Mouse (Mus musculus): ENCODE measurements around the gene Lman1l. TPM values are rescaled to one million over a fixed set of nuclear protein-coding genes. Genes with fewer than 3 reads are reported as not detected.

Lman1l gene
- polyA plus RNA-seq, 1 experiment from 2014 or later, result not detected

DNA sequence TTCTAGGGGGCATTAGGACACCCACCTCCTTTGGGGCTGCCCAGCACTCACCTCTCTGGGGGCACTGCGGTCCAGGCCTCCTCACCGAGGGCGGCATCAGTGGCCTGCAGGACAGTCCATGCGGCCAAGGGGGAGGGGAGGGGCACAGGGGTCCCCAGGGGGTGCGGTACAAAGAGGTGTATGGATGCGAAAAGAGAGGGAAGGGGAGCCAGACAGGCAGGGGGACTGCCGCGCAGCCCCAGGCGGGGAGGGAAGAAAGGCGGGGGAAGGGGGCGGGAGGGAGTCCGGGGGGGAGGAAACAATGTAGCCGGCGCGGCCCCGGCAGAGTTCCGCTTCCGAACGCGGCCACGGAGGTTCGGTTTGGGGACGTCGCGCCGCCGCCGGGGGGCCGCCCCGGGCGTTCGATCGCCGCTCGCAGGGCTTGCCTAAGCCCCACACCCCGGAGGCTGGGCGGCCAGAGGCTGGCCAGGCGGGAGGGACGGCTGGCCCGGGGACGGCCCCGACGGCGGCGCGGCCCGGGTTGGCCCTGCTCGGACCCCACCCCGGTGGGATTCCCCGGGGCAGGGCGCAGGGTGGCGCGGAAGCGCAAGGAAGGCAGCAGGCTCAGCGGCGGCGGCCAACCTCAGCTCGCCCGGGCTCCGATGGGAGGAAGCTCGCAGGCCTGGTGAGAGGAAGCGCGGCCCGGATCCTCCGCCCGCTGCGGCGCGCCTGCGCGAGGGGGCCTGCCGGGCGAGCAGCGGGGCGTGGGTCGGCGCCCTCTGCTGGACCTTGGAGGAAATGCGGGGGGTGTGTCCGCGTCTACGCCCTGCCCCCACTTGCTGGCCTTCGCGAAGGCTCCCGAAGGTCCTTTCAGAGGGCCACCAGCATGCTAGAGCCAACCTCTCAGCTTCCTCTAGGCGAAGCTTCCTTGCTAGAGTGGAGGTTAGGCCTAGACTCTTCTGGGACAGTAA lies 24.6 kb upstream of the Lman1l start:
- Histone ChIP-seq H3K4me3 (peak overlapping the region; percentile 82), H3K4me1 (replicated peaks) (peaks cover 45% of the 10 kb centered on the region), H3K27me3 (no peaks in the 10 kb centered on the region), H3K4me2 (peak overlapping the region; percentile 81), H3K36me3 (no peaks in the 10 kb centered on the region), H3K27ac (peak overlapping the region; percentile 98), H3K9me3 (replicated peaks) (no peaks in the 10 kb centered on the region), H3K9ac (peak overlapping the region; percentile 94)
- ATAC-seq (replicated peaks; ENCODE audit: insufficient number of reproducible peaks, insufficient read depth, low FRiP score, low read depth), result peak; percentile 89
- under 1% methylated on average over 76 of the region's 85 CpGs for WGBS

DNA sequence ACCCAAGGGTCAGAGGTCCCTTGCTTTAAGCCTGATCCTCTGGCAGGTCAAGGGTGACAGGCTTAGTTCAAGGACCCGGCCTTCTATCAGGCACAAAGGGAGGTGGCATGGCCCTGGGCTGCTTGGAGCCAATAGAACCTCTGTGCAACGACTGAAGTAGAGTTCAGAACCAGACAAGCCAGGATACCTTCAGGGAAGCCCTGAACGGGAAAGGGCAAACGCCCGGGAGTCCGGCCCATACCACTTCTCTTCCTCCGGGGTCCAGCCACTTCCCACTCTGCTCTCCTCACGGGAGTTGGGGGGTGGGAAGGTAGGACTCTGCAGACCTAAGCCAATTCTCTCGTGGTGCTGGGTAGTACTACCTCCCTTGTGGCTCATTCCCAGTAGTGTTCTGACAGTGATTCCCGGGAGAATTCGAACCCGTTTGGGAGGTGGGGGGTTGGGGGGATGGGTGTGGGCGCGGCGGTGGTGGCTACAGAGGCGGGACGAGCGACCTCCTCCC lies 23.9 kb upstream of the Lman1l start:
- Histone ChIP-seq H3K4me1 (replicated peaks) (peaks cover 52% of the 10 kb centered on the region), H3K9ac (peak overlapping the region; percentile 94)
- WGBS, result 1% methylated on average over 18 of the region's 18 CpGs

DNA sequence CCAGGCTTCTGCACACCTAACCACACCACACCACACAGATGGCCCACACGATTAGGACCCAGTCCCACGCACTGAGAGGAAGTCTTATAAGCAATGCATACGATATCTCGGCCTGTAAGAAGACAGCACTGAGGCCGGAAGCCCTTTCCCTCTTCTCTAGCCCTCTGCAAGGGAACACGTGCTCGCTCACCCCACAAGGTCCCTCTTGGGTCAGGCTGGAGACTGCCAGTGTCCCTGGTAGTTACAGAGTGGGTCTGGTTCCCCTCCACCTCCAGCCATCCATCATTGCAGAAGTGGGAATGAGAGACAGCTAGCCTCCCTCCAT lies 23.2 kb upstream of the Lman1l start:
- 46% methylated on average over 7 of the region's 7 CpGs for WGBS

More for the DNA sequence above, 23.9 kb upstream of the Lman1l start:
- Histone ChIP-seq H3K9me3 (replicated peaks) (no peaks in the 10 kb centered on the region), H3K27me3 (no peaks in the 10 kb centered on the region), H3K36me3 (no peaks in the 10 kb centered on the region), H3K27ac (peak overlapping the region; percentile 98), H3K4me2 (peak overlapping the region; percentile 81), H3K4me3 (peak overlapping the region; percentile 82)
- no peak for ATAC-seq (replicated peaks; ENCODE audit: insufficient number of reproducible peaks, insufficient read depth, low FRiP score, low read depth)

DNA sequence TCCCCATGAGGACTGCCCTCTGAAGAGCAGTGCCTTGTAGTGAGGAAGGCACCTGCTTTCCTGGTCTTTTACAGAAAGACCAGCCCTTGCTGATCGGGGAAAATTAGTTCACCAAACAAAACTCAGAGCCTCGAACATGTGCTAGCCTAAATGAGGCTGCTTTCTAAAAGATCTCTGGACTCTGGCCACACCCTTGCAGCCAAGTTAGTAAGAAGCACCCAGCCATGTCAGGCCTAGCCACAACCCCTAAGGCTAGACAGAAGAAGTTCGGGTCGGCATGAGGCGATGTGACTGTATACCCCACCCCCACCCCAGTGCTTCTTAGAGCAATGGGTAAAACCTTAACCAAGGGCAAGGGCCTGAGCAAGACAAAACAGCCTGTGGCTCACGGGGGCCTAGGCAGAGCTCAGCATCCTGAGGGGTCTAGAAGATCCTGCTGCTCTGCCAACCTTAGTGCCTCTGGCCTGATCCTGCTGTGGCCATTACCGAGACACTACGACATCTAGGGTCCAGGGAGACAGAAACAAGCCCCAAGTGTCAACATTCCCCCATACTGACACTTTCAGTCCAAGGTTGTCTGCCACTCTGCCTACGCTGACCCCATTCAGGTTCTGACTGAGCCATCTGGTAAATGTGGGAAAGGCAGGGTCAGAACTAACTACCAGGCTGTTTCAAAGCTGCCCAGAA lies 22.7 kb upstream of the Lman1l start:
- Histone ChIP-seq H3K4me1 (replicated peaks) (peaks cover 64% of the 10 kb centered on the region), H3K4me2 (peak overlapping the region; percentile 81), H3K9ac (peak overlapping the region; percentile 94; the same call in 1 of the 2 replicates), H3K4me3 (peak overlapping the region; percentile 82), H3K9me3 (replicated peaks) (no peaks in the 10 kb centered on the region), H3K27ac (no peak overlapping the region), H3K27me3 (no peaks in the 10 kb centered on the region), H3K36me3 (no peaks in the 10 kb centered on the region)
- WGBS, result 65% methylated on average over 9 of the region's 9 CpGs
- no peak for ATAC-seq (replicated peaks; ENCODE audit: insufficient number of reproducible peaks, insufficient read depth, low FRiP score, low read depth)

More for the DNA sequence above, 23.2 kb upstream of the Lman1l start:
- no peak overlapping the region for H3K27ac ChIP-seq
- H3K27me3 ChIP-seq, result no peaks in the 10 kb centered on the region
- no peaks in the 10 kb centered on the region for H3K36me3 ChIP-seq
- H3K9me3 ChIP-seq (replicated peaks), result no peaks in the 10 kb centered on the region
- peak overlapping the region; percentile 94; the same call in 1 of the 2 replicates for H3K9ac ChIP-seq
- peak overlapping the region; percentile 82 for H3K4me3 ChIP-seq
- H3K4me1 ChIP-seq (replicated peaks), result peaks cover 59% of the 10 kb centered on the region
- peak overlapping the region; percentile 81 for H3K4me2 ChIP-seq
- ATAC-seq (replicated peaks; ENCODE audit: insufficient number of reproducible peaks, insufficient read depth, low FRiP score, low read depth), result no peak

DNA sequence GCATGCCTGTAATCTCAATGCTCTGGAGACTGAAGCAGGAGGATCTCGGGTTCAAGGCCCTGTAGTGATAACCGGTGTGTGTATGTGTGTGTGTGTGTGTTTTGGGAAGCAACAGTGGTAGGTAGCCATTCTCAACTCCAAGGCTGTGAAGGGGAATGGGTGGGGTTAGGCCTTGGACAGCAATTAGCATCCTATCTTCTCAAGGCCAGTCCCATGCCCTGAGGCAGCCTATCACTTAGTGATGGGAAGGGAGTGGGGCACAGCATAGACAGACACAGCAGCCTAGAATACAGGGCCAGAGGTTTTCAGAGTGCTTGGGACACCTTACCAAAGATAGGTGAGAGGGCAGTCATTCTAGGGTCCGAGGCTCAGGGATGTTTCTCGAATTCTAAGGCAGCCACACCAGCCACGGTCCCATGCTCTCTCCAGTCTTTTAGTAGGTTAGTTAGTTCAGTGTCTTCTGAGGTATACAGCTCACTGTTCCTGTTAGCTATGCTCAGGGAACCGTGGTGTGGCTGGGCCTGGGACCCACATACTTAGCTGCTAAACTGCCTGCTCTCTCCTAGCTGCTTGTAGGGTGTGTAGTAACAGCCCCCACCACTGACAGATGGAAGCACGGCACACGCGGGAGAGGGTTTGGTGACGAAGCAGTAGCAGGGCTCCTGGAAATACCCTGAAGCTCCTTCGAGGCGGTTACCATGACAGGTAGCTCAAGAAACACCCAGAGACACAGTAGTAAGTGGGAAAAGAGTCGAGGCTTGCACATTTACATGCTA lies 21.4 kb upstream of the Lman1l start:
- no peaks in the 10 kb centered on the region for H3K36me3 ChIP-seq
- 82% methylated on average over 13 of the region's 13 CpGs for WGBS
- no peak for ATAC-seq (replicated peaks; ENCODE audit: insufficient number of reproducible peaks, insufficient read depth, low FRiP score, low read depth)
- H3K9me3 ChIP-seq (replicated peaks), result no peaks in the 10 kb centered on the region
- H3K27ac ChIP-seq, result 0 out of 2 replicates have a peak overlapping the region, but pooled peaks have one; percentile 94
- peaks cover 78% of the 10 kb centered on the region for H3K4me1 ChIP-seq (replicated peaks)
- no peak overlapping the region for H3K9ac ChIP-seq
- H3K4me2 ChIP-seq, result peak overlapping the region; percentile 81; the same call in 1 of the 2 replicates
- H3K27me3 ChIP-seq, result no peaks in the 10 kb centered on the region
- H3K4me3 ChIP-seq, result no peak overlapping the region

DNA sequence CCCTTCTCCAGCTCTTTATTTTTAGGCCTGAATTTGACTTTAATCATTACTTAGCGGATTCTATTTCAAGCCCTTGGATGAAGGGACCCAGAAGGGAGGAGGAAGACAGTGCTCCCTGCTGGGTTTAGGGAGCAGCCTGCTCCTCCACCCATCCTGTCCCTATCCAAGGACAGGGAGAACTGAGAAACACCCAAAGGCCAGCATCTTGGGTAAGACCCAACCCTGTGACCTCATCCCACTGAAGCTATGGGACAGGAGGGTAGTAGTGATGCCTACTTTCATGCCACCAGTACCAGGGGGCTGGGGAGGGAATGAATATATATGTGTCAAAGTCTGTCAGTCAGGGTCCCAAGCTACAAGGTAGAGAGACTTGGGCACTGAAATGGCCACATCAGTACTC lies 20.4 kb upstream of the Lman1l start:
- Histone ChIP-seq H3K4me2 (peak overlapping the region; percentile 54), H3K4me3 (no peak overlapping the region), H3K9ac (0 out of 2 replicates have a peak overlapping the region, but pooled peaks have one; percentile 41), H3K36me3 (no peaks in the 10 kb centered on the region), H3K4me1 (replicated peaks) (peaks cover 86% of the 10 kb centered on the region), H3K9me3 (replicated peaks) (no peaks in the 10 kb centered on the region), H3K27ac (peak overlapping the region; percentile 94), H3K27me3 (no peaks in the 10 kb centered on the region)
- ATAC-seq (replicated peaks; ENCODE audit: insufficient number of reproducible peaks, insufficient read depth, low FRiP score, low read depth), result no peak
- WGBS, result 48% methylated on average over 1 of the region's 1 CpGs

DNA sequence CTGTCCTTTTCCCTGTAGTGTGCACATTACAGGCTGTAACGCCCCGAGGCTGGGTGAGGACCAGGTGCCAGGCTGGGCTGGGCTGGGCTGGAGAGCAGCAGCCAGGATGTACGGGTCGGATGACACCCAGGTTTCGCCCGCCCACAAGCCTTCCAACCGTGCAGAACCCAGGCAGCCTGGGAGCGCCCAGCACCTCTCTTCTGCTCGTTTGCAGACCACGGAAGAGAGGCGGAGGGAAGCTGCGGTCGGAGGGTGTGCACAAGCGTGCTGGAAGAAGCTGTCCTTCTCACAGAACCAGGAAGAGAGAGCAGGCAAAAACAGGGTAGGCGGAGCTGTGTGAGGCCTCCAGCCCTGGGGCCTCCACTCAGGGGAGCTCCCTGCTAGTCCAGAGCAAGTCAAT lies 19.8 kb upstream of the Lman1l start:
- Histone ChIP-seq H3K36me3 (no peaks in the 10 kb centered on the region), H3K4me3 (peak overlapping the region; percentile 23), H3K9ac (peak overlapping the region; percentile 41), H3K9me3 (replicated peaks) (no peaks in the 10 kb centered on the region), H3K27me3 (no peaks in the 10 kb centered on the region), H3K4me1 (replicated peaks) (peaks cover 81% of the 10 kb centered on the region), H3K27ac (peak overlapping the region; percentile 94), H3K4me2 (peak overlapping the region; percentile 54)
- peak; percentile 13 for ATAC-seq (replicated peaks; ENCODE audit: insufficient number of reproducible peaks, insufficient read depth, low FRiP score, low read depth)
- WGBS, result 10% methylated on average over 15 of the region's 15 CpGs

DNA sequence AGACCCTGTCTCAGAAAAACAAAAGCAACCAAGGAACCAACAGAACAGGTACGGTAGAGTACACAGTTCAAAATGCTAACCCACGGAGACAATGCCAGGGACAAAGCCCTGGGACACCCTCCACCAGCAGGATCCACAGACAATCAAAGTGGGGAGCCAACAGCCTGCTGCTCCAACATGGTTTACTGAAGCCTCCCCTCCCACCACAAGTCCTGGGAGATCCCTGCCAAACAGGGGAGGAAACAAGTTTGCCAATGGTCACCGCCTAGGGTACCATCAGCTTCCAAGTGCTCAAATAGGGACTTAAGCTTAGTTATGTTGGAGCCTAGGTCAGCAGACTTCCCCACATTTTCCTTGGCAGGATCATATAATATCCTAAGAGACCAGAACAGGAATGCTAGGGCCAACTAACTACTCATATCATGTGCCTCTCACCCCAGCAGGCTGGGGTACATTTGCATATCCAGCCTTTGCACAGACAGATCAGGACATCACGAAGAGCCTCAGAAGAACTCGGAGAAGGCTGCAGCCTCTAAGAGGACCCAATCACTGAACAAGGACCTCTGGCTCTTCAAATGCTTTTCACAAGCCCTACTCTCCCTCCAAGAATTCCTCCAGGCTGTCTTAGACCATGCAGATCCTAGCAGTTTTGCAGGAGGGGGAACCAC lies 19.2 kb upstream of the Lman1l start:
- peaks cover 81% of the 10 kb centered on the region for H3K4me1 ChIP-seq (replicated peaks)
- H3K4me2 ChIP-seq, result peak overlapping the region; percentile 54
- H3K36me3 ChIP-seq, result no peaks in the 10 kb centered on the region
- H3K9me3 ChIP-seq (replicated peaks), result no peaks in the 10 kb centered on the region
- peak overlapping the region; percentile 94 for H3K27ac ChIP-seq
- ATAC-seq (replicated peaks; ENCODE audit: insufficient number of reproducible peaks, insufficient read depth, low FRiP score, low read depth), result no peak
- no peaks in the 10 kb centered on the region for H3K27me3 ChIP-seq
- WGBS, result 68% methylated on average over 5 of the region's 5 CpGs
- H3K9ac ChIP-seq, result peak overlapping the region; percentile 41
- H3K4me3 ChIP-seq, result peak overlapping the region; percentile 23

DNA sequence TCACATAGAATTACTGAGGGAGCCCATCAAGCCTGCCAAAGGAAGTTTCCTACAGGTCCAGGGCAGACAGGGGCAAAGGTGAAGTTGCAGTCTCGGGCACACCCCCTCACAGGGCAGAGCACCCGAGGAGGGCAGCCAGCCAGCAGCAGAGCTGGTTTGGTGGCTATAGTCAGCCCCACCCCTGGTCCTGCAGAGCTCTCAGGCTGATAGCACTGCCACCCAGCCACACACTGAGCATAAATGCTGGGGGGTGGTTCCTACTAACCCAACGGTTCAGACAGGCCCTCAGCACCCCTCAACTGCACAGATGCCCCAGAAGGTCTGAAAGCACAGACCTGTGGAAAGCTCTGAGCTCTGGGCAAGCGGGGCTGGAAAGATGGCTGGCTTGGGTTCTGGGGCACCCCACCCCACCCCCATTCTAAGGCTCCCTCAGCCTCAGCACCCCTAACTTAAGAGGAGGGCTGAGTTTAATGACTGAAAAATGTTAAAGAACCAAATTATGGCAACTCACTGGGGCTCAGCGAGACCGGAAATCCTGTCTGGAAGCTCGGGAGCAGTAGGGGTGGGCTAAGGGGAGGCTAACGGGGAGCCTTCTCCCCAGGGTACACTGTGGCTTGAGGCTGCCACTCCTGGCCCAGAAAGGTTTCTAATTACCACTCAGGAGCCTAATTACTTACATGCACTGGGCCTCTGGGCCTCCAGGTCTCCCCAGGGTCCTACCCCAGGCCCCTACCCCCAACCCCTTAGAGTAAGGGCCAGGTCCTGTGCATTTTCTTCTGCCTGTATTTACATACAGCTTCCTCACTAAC lies 18.3 kb upstream of the Lman1l start:
- Histone ChIP-seq H3K9me3 (replicated peaks) (no peaks in the 10 kb centered on the region), H3K4me3 (no peak overlapping the region), H3K27me3 (no peaks in the 10 kb centered on the region), H3K4me2 (peak overlapping the region; percentile 54), H3K27ac (peak overlapping the region; percentile 94), H3K4me1 (replicated peaks) (peaks cover 80% of the 10 kb centered on the region), H3K9ac (peak overlapping the region; percentile 34), H3K36me3 (no peaks in the 10 kb centered on the region)
- peak; percentile 31 for ATAC-seq (replicated peaks; ENCODE audit: insufficient number of reproducible peaks, insufficient read depth, low FRiP score, low read depth)
- 35% methylated on average over 8 of the region's 8 CpGs for WGBS

Measured in heart, embryonic 15.5 days (tissue).